Mouse (Mus musculus) bone marrow, adult 2 months (tissue): ENCODE data around the gene Ankdd1b.

ENCODE experiments used
- CTCF ChIP-seq: fragments of 200-500 bp; IDR thresholded peaks from 2 replicates; pipeline ENCODE4 v1.5.1; 2011; ENCODE audit warnings: low read length, control low read depth; ENCODE audit not compliant: control insufficient read depth, insufficient read depth
- POLR2A ChIP-seq: fragments of 200-500 bp; IDR thresholded peaks from 2 replicates; pipeline ENCODE4 v1.6.1; 2011; ENCODE audit warnings: low read depth, mild to moderate bottlenecking, control low read depth, low read length, borderline replicate concordance; ENCODE audit not compliant: control insufficient read depth

GRCm38 (mm10) chr13:96424496-96425274 is 46.3 kb downstream of the Ankdd1b start:
- TF ChIP-seq CTCF: no peak
- TF ChIP-seq POLR2A: no peak
